Mouse (Mus musculus): ENCODE data around the gene Cfd. TPM values are rescaled to one million over a fixed set of nuclear protein-coding genes. Genes with fewer than 3 reads are reported as not detected.

Gene Cfd
- total RNA-seq, 1 experiment from 2014 or later, result not detected

Other genes with a start within 250 kb of the Cfd start
- not detected in 2 replicates for gene Odf3l2, start 245.1 kb upstream of the Cfd start, total RNA-seq (2017)
- not detected in 2 replicates for gene Madcam1, start 226.3 kb upstream of the Cfd start, total RNA-seq (2017)
- gene Tpgs1, start 221.5 kb upstream of the Cfd start, total RNA-seq (2017), result 16.0 and 16.1 TPM in 2 replicates
- gene Cdc34, start 208.7 kb upstream of the Cfd start, total RNA-seq (2017), result 90.5 and 95.5 TPM in 2 replicates
- gene Gzmm, start 201.8 kb upstream of the Cfd start, total RNA-seq (2017), result 1.5 and 2.9 TPM in 2 replicates
- gene Bsg, start 186.4 kb upstream of the Cfd start, total RNA-seq (2017), result 105 and 111 TPM in 2 replicates
- gene Hcn2, start 174.2 kb upstream of the Cfd start, total RNA-seq (2017), result not detected in 2 replicates
- gene Polrmt, start 144.3 kb upstream of the Cfd start, total RNA-seq (2017), result 21.9 and 24.6 TPM in 2 replicates
- gene Fgf22, start 135.8 kb upstream of the Cfd start, total RNA-seq (2017), result not detected in 2 replicates
- gene Rnf126, start 123.9 kb upstream of the Cfd start, total RNA-seq (2017), result 12.0 and 15.9 TPM in 2 replicates
- gene Fstl3, start 113.6 kb upstream of the Cfd start, total RNA-seq (2017), result 1.0 and 2.6 TPM in 2 replicates
- gene Prss57, start 99.9 kb upstream of the Cfd start, total RNA-seq (2017), result 1.1 and 1.2 TPM in 2 replicates
- gene Palm, start 97.3 kb upstream of the Cfd start, total RNA-seq (2017), result 40.6 and 42.1 TPM in 2 replicates
- 1.0 and 1.4 TPM in 2 replicates for gene Misp, start 69.9 kb upstream of the Cfd start, total RNA-seq (2017)
- gene Ptbp1, start 36.4 kb upstream of the Cfd start, total RNA-seq (2017), result 101 and 117 TPM in 2 replicates
- not detected in 2 replicates for gene Prtn3, start 16.4 kb upstream of the Cfd start, total RNA-seq (2017)
- gene Plppr3, start 16.2 kb upstream of the Cfd start, total RNA-seq (2017), result 0.93 and 1.7 TPM in 2 replicates
- gene Elane, start 4.6 kb upstream of the Cfd start, total RNA-seq (2017), result not detected in 2 replicates
- gene Med16, start 18.1 kb downstream of the Cfd start, total RNA-seq (2017), result 14.0 and 15.0 TPM in 2 replicates
- gene Gm26602, start 20.0 kb downstream of the Cfd start, total RNA-seq (2017), result not detected in 2 replicates
- gene Kiss1r, start 26.1 kb downstream of the Cfd start, total RNA-seq (2017), result 1.4 and 2.4 TPM in 2 replicates
- gene R3hdm4, start 30.4 kb downstream of the Cfd start, total RNA-seq (2017), result 147 and 149 TPM in 2 replicates
- gene Arid3a, start 36.2 kb downstream of the Cfd start, total RNA-seq (2017), result 58.8 and 68.0 TPM in 2 replicates
- gene Wdr18, start 69.3 kb downstream of the Cfd start, total RNA-seq (2017), result 11.4 and 15.9 TPM in 2 replicates
- not detected in 2 replicates for gene Grin3b, start 79.9 kb downstream of the Cfd start, total RNA-seq (2017)
- gene Tmem259, start 93.5 kb downstream of the Cfd start, total RNA-seq (2017), result 80.7 and 81.4 TPM in 2 replicates
- 284 and 308 TPM in 2 replicates for gene Cnn2, start 97.7 kb downstream of the Cfd start, total RNA-seq (2017)
- 45.9 and 53.7 TPM in 2 replicates for gene Abca7, start 105.6 kb downstream of the Cfd start, total RNA-seq (2017)
- gene Arhgap45, start 125.8 kb downstream of the Cfd start, total RNA-seq (2017), result 695 and 736 TPM in 2 replicates
- gene Polr2e, start 148.9 kb downstream of the Cfd start, total RNA-seq (2017), result 47.7 and 66.4 TPM in 2 replicates
- 206 and 276 TPM in 2 replicates for gene Gpx4, start 156.3 kb downstream of the Cfd start, total RNA-seq (2017)
- gene Sbno2, start 214.7 kb downstream of the Cfd start, total RNA-seq (2017), result 232 and 238 TPM in 2 replicates
- 229 and 235 TPM in 2 replicates for gene Stk11, start 224.9 kb downstream of the Cfd start, total RNA-seq (2017)
- gene Atp5d, start 247.8 kb downstream of the Cfd start, total RNA-seq (2017), result 34.4 and 38.6 TPM in 2 replicates
- 0.98 and 1.6 TPM in 2 replicates for gene Cbarp, start 250.0 kb downstream of the Cfd start, total RNA-seq (2017)

Data from neutrophil, adult 5-6 weeks (primary cell).